Mouse (Mus musculus) MEL (cell line): ENCODE results near the gene Hba-a2.

ENCODE experiments used
- BHLHE40 ChIP-seq: IDR thresholded peaks from 2 replicates; pipeline ENCODE4 v1.6.1; 2012; ENCODE audit warnings: low read depth, mild to moderate bottlenecking, inconsistent platforms, low read length, improper control_type of control experiment, borderline replicate concordance
- CHD1 ChIP-seq: IDR thresholded peaks from 2 replicates; pipeline ENCODE4 v1.6.1; 2012; ENCODE audit warnings: low read depth, mild to moderate bottlenecking, inconsistent platforms, low read length, improper control_type of control experiment
- CTCF ChIP-seq, 3 experiments: IDR thresholded peaks in 2 of 3; conservative IDR thresholded peaks in 1 of 3; 2 replicates each; pipeline ENCODE4 v1.5.1; 2011 to 2012; ENCODE audit warnings: low read length in 3 of 3, low read depth in 2 of 3, mild to moderate bottlenecking in 2 of 3, improper control_type of control experiment in 1 of 3, inconsistent platforms in 1 of 3, mixed read lengths in 1 of 3, moderate library complexity in 1 of 3; ENCODE audit not compliant: control insufficient read depth in 1 of 3, insufficient read depth in 1 of 3, poor library complexity in 1 of 3, severe bottlenecking in 1 of 3
- EP300 ChIP-seq, 2 experiments: IDR thresholded peaks; 2 replicates each; pipeline ENCODE4 v1.6.1; 2011; ENCODE audit warnings: improper control_type of control experiment in 2 of 2, low read length in 2 of 2, low read depth in 1 of 2, mild to moderate bottlenecking in 1 of 2
- ETS1 ChIP-seq: IDR thresholded peaks from 2 replicates; pipeline ENCODE4 v1.6.1; 2012; ENCODE audit warnings: low read depth, mild to moderate bottlenecking, inconsistent platforms, low read length, improper control_type of control experiment, moderate library complexity
- HCFC1 ChIP-seq: IDR thresholded peaks from 2 replicates; pipeline ENCODE4 v1.6.1; 2012; ENCODE audit warnings: low read depth, mild to moderate bottlenecking, inconsistent platforms, low read length, improper control_type of control experiment, moderate library complexity
- MYB ChIP-seq: IDR thresholded peaks from 2 replicates; pipeline ENCODE4 v1.6.1; 2011; ENCODE audit warnings: mild to moderate bottlenecking, low read depth, low read length, improper control_type of control experiment
- POLR2A ChIP-seq, 2 experiments: IDR thresholded peaks; 2 replicates each; pipeline ENCODE4 v1.6.1; 2011 to 2012; ENCODE audit warnings: low read length in 2 of 2, mild to moderate bottlenecking in 2 of 2, control low read depth in 1 of 2, improper control_type of control experiment in 1 of 2, low read depth in 1 of 2, moderate library complexity in 1 of 2; ENCODE audit not compliant: control insufficient read depth in 1 of 2, insufficient read depth in 1 of 2, poor library complexity in 1 of 2
- POLR2AphosphoS2 ChIP-seq: IDR thresholded peaks from 2 replicates; pipeline ENCODE4 v1.6.1; 2011; ENCODE audit warnings: low read length, improper control_type of control experiment
- SIN3A ChIP-seq: IDR thresholded peaks from 2 replicates; pipeline ENCODE4 v1.6.1; 2012; ENCODE audit warnings: low read length, improper control_type of control experiment, inconsistent platforms
- TAL1 ChIP-seq: IDR thresholded peaks from 2 replicates; pipeline ENCODE4 v1.6.1; 2012; ENCODE audit warnings: mild to moderate bottlenecking, inconsistent platforms, low read length, moderate library complexity, mixed read lengths
- USF1 ChIP-seq: IDR thresholded peaks from 2 replicates; pipeline ENCODE4 v1.6.1; 2014; ENCODE audit warnings: low read depth, mild to moderate bottlenecking, inconsistent platforms, low read length, improper control_type of control experiment, moderate library complexity

- TF ChIP-seq CTCF (IDR thresholded peaks at IDR 0.05 in 2 of 3, conservative IDR thresholded peaks at IDR 0.05 in 1 of 3; ENCODE audit: control insufficient read depth in 1 of 3, insufficient read depth in 1 of 3, low read depth in 2 of 3, low read length in 3 of 3, poor library complexity in 1 of 3, severe bottlenecking in 1 of 3) (no peak), ETS1 (no peak), POLR2AphosphoS2 (no peak), CHD1 (no peak), POLR2A (IDR thresholded peaks at IDR 0.05; ENCODE audit: control insufficient read depth in 1 of 2, insufficient read depth in 1 of 2, low read depth in 1 of 2, low read length in 2 of 2, poor library complexity in 1 of 2) (no peak), EP300 (IDR thresholded peaks at IDR 0.05; ENCODE audit: low read depth in 1 of 2, low read length in 2 of 2) (no peak), USF1 (no peak), HCFC1 (no peak), MYB (no peak), TAL1 (no peak), SIN3A (no peak), BHLHE40 (no peak)
Measured at GRCm38 (mm10) chr11:32267964-32268363, 28.3 kb upstream of the Hba-a2 start.
